Mouse (Mus musculus): ENCODE results near the gene Ccng1.

GRCm38 (mm10) chr11:40781857-40782256 is 26.7 kb upstream of the Ccng1 start:
- TF ChIP-seq CTCF (IDR thresholded peaks at IDR 0.05; ENCODE audit: extremely low read depth, insufficient read length, insufficient replicate concordance, low read depth, low read length) (no peak), POLR2A (IDR thresholded peaks at IDR 0.05; ENCODE audit: low read depth, low read length) (no peak)

Measured in small intestine, adult 2 months (tissue).